Mouse (Mus musculus) heart, embryonic 11.5 days (tissue): ENCODE measurements around the gene Elmo2. TPM values are rescaled to one million over a fixed set of nuclear protein-coding genes. Genes with fewer than 3 reads are reported as not detected.

Source experiments
- ATAC-seq: fragments of 200-750 bp; cut with Nextera tagmentation; replicated peaks from 2 replicates; pipeline ENCODE4 v1.8.0; 2017; ENCODE audit warnings: moderate library complexity; ENCODE audit not compliant: insufficient number of reproducible peaks, low FRiP score, low TSS enrichment
- H3K27ac ChIP-seq: fragments of 300-500 bp; sonication (generic); 2 replicates; pipeline ENCODE4 v1.5.1; 2014; ENCODE audit warnings: mild to moderate bottlenecking, low read depth, low read length
- H3K27me3 ChIP-seq: fragments of 300-500 bp; sonication (generic); 2 replicates; pipeline ENCODE4 v1.6.1; 2014; ENCODE audit warnings: mild to moderate bottlenecking, low read length, mixed read lengths; ENCODE audit not compliant: control insufficient read depth, insufficient read depth
- H3K36me3 ChIP-seq: fragments of 300-500 bp; sonication (generic); 2 replicates; pipeline ENCODE4 v1.6.1; 2014; ENCODE audit warnings: mild to moderate bottlenecking, low read length, moderate library complexity, mixed read lengths; ENCODE audit not compliant: control insufficient read depth, insufficient read depth
- H3K4me1 ChIP-seq: fragments of 300-500 bp; sonication (generic); 2 replicates; pipeline ENCODE4 v1.6.1; 2014; ENCODE audit warnings: low read length; ENCODE audit not compliant: control insufficient read depth, insufficient read depth
- H3K4me2 ChIP-seq: fragments of 300-500 bp; sonication (generic); 2 replicates; pipeline ENCODE4 v1.6.1; 2014; ENCODE audit warnings: mild to moderate bottlenecking, moderate library complexity
- H3K4me3 ChIP-seq: fragments of 300-500 bp; sonication (generic); 2 replicates; pipeline ENCODE4 v1.5.1; 2014; ENCODE audit warnings: low read depth, low read length
- H3K9ac ChIP-seq: fragments of 300-500 bp; sonication (generic); 2 replicates; pipeline ENCODE4 v1.6.1; 2014; ENCODE audit warnings: mild to moderate bottlenecking, low read depth, low read length, moderate library complexity
- H3K9me3 ChIP-seq: fragments of 300-500 bp; sonication (generic); replicated peaks from 2 replicates; pipeline ENCODE4 v1.6.1; 2016; ENCODE audit warnings: low read length; ENCODE audit not compliant: control insufficient read depth
- WGBS: fragments of 180-500 bp; shearing (Covaris S2); extraction: QIAGEN DNeasy Blood & Tissue Kit; methylation state at CpG from one replicate; pipeline ENCODE4 v1.1.7; 2014; ENCODE audit not compliant: insufficient replicate concordance; 5-methylcytosine and 5-hydroxymethylcytosine counted together
- polyA plus RNA-seq: library from polyadenylated mRNA; unstranded; fragments of >200 nt; fragmentation: Nextera tagmentation; extraction: Ambion mirVana; gene quantifications from 2 replicates; pipeline ENCODE4 v1.2.1, GENCODE M21; 2014

Gene Elmo2
- polyA plus RNA-seq, 1 experiment from 2014 or later = 50.6 TPM

GRCm38 (mm10) chr2:165283644-165284043, 42.6 kb downstream of the Elmo2 start:
- peaks cover 16% of the 10 kb centered on the region for H3K4me1 ChIP-seq
- H3K9ac ChIP-seq = no peak overlapping the region
- H3K27ac ChIP-seq = no peak overlapping the region
- H3K9me3 ChIP-seq = no peaks in the 10 kb centered on the region
- no peaks in the 10 kb centered on the region for H3K27me3 ChIP-seq
- H3K4me2 ChIP-seq = no peak overlapping the region
- no peak for ATAC-seq
- no peak overlapping the region for H3K4me3 ChIP-seq
- 90% methylated on average over 3 of the region's 3 CpGs for WGBS
- H3K36me3 ChIP-seq = no peaks in the 10 kb centered on the region; the same call in 1 of the 2 replicates

DNA sequence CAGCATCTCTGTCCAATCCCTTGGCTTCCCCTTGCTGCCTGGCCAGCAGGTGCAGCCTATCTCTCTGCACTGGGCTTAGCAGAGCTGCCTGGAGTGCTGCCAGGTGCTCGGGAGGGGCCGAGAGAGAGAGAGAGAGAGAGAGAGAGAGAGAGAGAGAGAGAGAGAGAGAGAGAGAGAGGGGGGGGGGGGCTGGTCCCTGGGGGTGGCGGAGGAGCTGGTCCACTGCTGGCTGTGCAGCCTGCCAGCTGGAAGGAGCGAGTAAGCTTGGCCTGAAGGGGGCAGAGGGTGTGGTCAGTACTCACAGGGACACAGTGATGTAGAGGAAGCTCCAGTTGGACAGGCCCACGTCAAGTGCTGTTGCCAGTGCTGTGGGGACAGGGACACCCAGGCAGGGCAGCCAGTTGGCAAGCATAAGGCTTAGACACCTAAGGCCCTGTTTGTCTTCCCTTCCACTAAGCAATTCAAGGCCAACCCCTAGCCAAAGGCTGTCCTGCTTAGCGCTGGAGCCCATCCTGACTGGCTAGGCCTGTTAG, 44.4 kb downstream of the Elmo2 start:
- Histone ChIP-seq H3K4me3 (no peak overlapping the region), H3K4me2 (no peak overlapping the region), H3K27ac (no peak overlapping the region), H3K27me3 (no peaks in the 10 kb centered on the region), H3K9ac (no peak overlapping the region), H3K9me3 (no peaks in the 10 kb centered on the region), H3K36me3 (no peaks in the 10 kb centered on the region; the same call in 1 of the 2 replicates), H3K4me1 (peaks cover 5% of the 10 kb centered on the region)
- ATAC-seq = no peak
- 59% methylated on average over 6 of the region's 6 CpGs for WGBS

- WGBS = 58% methylated on average over 10 of the region's 10 CpGs
- Histone ChIP-seq H3K27ac (no peak overlapping the region), H3K9ac (no peak overlapping the region), H3K27me3 (no peaks in the 10 kb centered on the region), H3K36me3 (no peaks in the 10 kb centered on the region; the same call in 1 of the 2 replicates), H3K4me3 (no peak overlapping the region), H3K4me1 (no peaks in the 10 kb centered on the region), H3K4me2 (no peak overlapping the region), H3K9me3 (no peaks in the 10 kb centered on the region)
- ATAC-seq = no peak
Measured at GRCm38 (mm10) chr2:165279351-165279750, 46.9 kb downstream of the Elmo2 start.

DNA sequence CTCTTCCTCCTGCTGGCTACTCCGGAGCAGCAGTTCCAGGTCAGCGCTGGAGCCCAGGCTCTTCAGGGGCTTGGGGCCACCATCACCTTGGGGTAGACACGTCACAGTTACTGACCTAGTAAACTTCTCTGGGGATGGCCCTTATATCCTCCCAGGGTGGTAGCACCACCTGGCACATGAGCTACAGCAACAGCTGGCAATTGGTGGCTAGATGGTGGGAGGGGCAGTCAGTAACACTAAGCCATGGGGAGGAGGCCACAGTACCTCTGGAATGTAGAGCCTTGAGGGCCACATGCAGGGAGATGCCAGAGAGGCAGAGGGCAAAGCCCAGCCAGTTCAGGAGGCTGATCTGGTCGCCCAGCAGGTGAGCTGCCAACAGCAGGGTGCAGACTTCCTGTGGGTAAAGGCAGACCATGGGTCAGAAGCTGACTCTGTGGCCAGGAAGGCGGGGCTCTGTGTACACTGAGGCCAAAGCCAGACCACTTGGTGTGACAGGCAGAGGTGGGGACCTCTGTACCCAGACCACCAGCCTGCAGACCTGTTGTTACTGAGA, 49.0 kb downstream of the Elmo2 start:
- no peak overlapping the region for H3K27ac ChIP-seq
- H3K27me3 ChIP-seq = no peaks in the 10 kb centered on the region
- no peaks in the 10 kb centered on the region for H3K4me1 ChIP-seq
- no peak overlapping the region for H3K4me3 ChIP-seq
- no peaks in the 10 kb centered on the region for H3K36me3 ChIP-seq
- 80% methylated on average over 5 of the region's 5 CpGs for WGBS
- H3K4me2 ChIP-seq = no peak overlapping the region
- ATAC-seq = no peak
- no peaks in the 10 kb centered on the region for H3K9me3 ChIP-seq
- H3K9ac ChIP-seq = no peak overlapping the region

GRCm38 (mm10) chr2:165275824-165276223, 50.5 kb downstream of the Elmo2 start:
- 32% methylated on average over 8 of the region's 8 CpGs for WGBS
- no peaks in the 10 kb centered on the region for H3K36me3 ChIP-seq
- H3K27ac ChIP-seq = no peak overlapping the region
- H3K9me3 ChIP-seq = no peaks in the 10 kb centered on the region
- H3K27me3 ChIP-seq = no peaks in the 10 kb centered on the region
- ATAC-seq = no peak
- no peak overlapping the region for H3K4me2 ChIP-seq
- H3K4me1 ChIP-seq = peaks cover 4% of the 10 kb centered on the region; the same call in 1 of the 2 replicates
- no peak overlapping the region for H3K4me3 ChIP-seq
- no peak overlapping the region for H3K9ac ChIP-seq

DNA sequence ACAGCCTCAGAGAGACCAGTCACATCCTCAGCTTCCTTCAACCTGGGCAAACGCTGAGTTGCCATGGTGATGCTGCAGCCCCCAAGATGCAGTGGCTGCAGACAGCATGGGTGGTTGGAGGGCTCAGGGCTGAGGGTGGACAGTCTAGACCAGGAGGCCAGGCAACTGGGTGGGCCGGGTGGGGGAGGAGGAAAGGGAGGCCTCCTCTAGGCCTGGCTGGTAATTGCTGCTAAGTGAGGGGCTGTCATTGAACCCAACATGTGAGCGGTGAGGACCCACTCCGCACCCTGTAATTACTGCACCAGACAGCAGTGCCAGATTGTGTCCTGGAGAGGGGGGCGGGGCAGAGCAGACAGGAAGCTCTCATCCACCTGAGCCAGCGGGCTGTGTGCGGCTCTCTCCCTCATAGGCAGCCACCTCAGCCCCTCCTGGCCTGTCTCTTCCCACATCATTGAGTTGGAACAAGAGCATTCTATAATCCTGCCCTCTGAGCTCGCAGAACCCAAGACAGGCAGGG, 51.1 kb downstream of the Elmo2 start:
- H3K4me3 ChIP-seq = no peak overlapping the region
- H3K27me3 ChIP-seq = no peaks in the 10 kb centered on the region
- H3K27ac ChIP-seq = no peak overlapping the region
- H3K9me3 ChIP-seq = no peaks in the 10 kb centered on the region
- ATAC-seq = no peak
- no peak overlapping the region for H3K9ac ChIP-seq
- H3K4me1 ChIP-seq = peaks cover 4% of the 10 kb centered on the region; the same call in 1 of the 2 replicates
- 49% methylated on average over 8 of the region's 8 CpGs for WGBS
- H3K4me2 ChIP-seq = no peak overlapping the region
- H3K36me3 ChIP-seq = no peaks in the 10 kb centered on the region

GRCm38 (mm10) chr2:165273589-165273988, 52.7 kb downstream of the Elmo2 start:
- Histone ChIP-seq H3K9ac (no peak overlapping the region), H3K27me3 (no peaks in the 10 kb centered on the region)
- WGBS = 37% methylated on average over 4 of the region's 4 CpGs

DNA sequence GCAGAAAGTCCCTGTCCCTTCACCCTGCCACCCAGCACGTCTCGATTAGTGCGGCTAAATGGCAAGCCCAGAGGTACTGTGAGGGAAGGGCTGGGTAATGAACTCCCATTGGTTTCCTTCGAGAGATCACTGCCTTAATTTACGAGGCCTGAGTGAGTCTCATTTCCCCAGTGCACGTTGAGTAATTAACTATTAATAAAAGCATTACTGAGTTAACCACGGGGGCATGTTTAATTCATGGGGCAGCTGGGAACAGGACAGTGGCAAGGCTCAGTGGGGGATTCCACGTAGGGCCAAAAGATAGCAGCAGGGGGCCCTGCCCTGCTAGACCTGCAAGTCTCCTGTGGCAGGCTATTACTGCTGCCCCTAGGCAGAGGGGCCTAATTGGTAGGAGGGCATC, 55.0 kb downstream of the Elmo2 start:
- Histone ChIP-seq H3K9ac (no peak overlapping the region), H3K36me3 (no peaks in the 10 kb centered on the region), H3K4me2 (no peak overlapping the region), H3K27me3 (peaks cover 14% of the 10 kb centered on the region; the same call in 1 of the 2 replicates), H3K27ac (no peak overlapping the region), H3K4me3 (no peak overlapping the region), H3K9me3 (no peaks in the 10 kb centered on the region), H3K4me1 (peaks cover 4% of the 10 kb centered on the region; the same call in 1 of the 2 replicates)
- no peak for ATAC-seq
- WGBS = 13% methylated on average over 8 of the region's 8 CpGs

More at GRCm38 (mm10) chr2:165273589-165273988, 52.7 kb downstream of the Elmo2 start:
- H3K27ac ChIP-seq = no peak overlapping the region
- no peak overlapping the region for H3K4me2 ChIP-seq
- no peak for ATAC-seq
- no peaks in the 10 kb centered on the region for H3K9me3 ChIP-seq
- no peaks in the 10 kb centered on the region for H3K36me3 ChIP-seq
- peaks cover 4% of the 10 kb centered on the region; the same call in 1 of the 2 replicates for H3K4me1 ChIP-seq
- no peak overlapping the region for H3K4me3 ChIP-seq

GRCm38 (mm10) chr2:165270858-165271257, 55.4 kb downstream of the Elmo2 start:
- Histone ChIP-seq H3K27me3 (peaks cover 17% of the 10 kb centered on the region), H3K4me1 (peaks cover 4% of the 10 kb centered on the region; the same call in 1 of the 2 replicates), H3K9me3 (no peaks in the 10 kb centered on the region), H3K4me3 (no peak overlapping the region), H3K4me2 (peak overlapping the region; percentile 23; the same call in 1 of the 2 replicates), H3K9ac (no peak overlapping the region), H3K36me3 (no peaks in the 10 kb centered on the region), H3K27ac (no peak overlapping the region)
- no peak for ATAC-seq
- WGBS = 41% methylated on average over 7 of the region's 7 CpGs
